Mouse (Mus musculus) cerebellum, postnatal 14 days (tissue): ENCODE measurements at regions not wholly inside any gene's neighbourhood (a gene's known extent, or its start where the extent isn't known, plus 50 kb on each side); places are given as distances from the start of the nearest gene placed in this dataset.
A peak's percentile ranks its signal among the peaks of the same experiment; 100 is the strongest.

Experiments
- DNase-seq, 2 experiments: peaks; one replicate each; pipeline ENCODE4 v3.0.0; 2021; ENCODE audit warnings: mixed read lengths in 2 of 2

- DNase-seq, result no peak
Observed at GRCm38 (mm10) chr12:68541811-68542210, 617.2 kb downstream of the Rps29 start.

GRCm38 (mm10) chr12:68500794-68501193 is 658.2 kb downstream of the Rps29 start:
- DNase-seq, result peak; percentile 42 to 58

GRCm38 (mm10) chr12:68463032-68463431 is 696.0 kb downstream of the Rps29 start:
- no peak for DNase-seq

GRCm38 (mm10) chr12:68458196-68458595 is 700.8 kb downstream of the Rps29 start:
- peak; percentile 44 to 56 for DNase-seq

- DNase-seq, result no peak
Observed at GRCm38 (mm10) chr12:68426601-68427000, 732.4 kb downstream of the Rps29 start.

- no peak for DNase-seq
Observed at GRCm38 (mm10) chr12:68425006-68425405, 734.0 kb downstream of the Rps29 start.
